Mouse (Mus musculus) limb, embryonic 13.5 days (tissue): ENCODE data around the gene Mob1b. TPM values are rescaled to one million over a fixed set of nuclear protein-coding genes. Genes with fewer than 3 reads are reported as not detected.

Source experiments
- ATAC-seq: fragments of 200-750 bp; cut with Nextera tagmentation; 2 replicates; pipeline ENCODE4 v1.8.0; 2017; ENCODE audit warnings: low read depth, moderate number of reproducible peaks, moderate TSS enrichment; ENCODE audit not compliant: low FRiP score
- H3K27ac ChIP-seq: fragments of 300-500 bp; sonication (generic); 2 replicates; pipeline ENCODE4 v1.5.1; 2015; ENCODE audit warnings: inconsistent platforms, mild to moderate bottlenecking, moderate library complexity
- H3K27me3 ChIP-seq: fragments of 300-500 bp; sonication (generic); 2 replicates; pipeline ENCODE4 v1.6.1; 2015; ENCODE audit warnings: mild to moderate bottlenecking, inconsistent platforms
- H3K36me3 ChIP-seq: fragments of 300-500 bp; sonication (generic); 2 replicates; pipeline ENCODE4 v1.6.1; 2015; ENCODE audit warnings: inconsistent platforms, mild to moderate bottlenecking, moderate library complexity
- H3K4me1 ChIP-seq: fragments of 300-500 bp; sonication (generic); 2 replicates; pipeline ENCODE4 v1.6.1; 2015; ENCODE audit warnings: inconsistent platforms
- H3K4me2 ChIP-seq: fragments of 300-500 bp; sonication (generic); replicated peaks from 2 replicates; pipeline ENCODE4 v1.6.1; 2015; ENCODE audit warnings: inconsistent platforms, mild to moderate bottlenecking, moderate library complexity
- H3K4me3 ChIP-seq: fragments of 300-500 bp; sonication (generic); 2 replicates; pipeline ENCODE4 v1.5.1; 2015; ENCODE audit warnings: moderate library complexity, mild to moderate bottlenecking, inconsistent platforms
- H3K9ac ChIP-seq: fragments of 300-500 bp; sonication (generic); 2 replicates; pipeline ENCODE4 v1.6.1; 2015; ENCODE audit warnings: mild to moderate bottlenecking, inconsistent platforms
- H3K9me3 ChIP-seq: fragments of 300-500 bp; sonication (generic); 2 replicates; pipeline ENCODE4 v1.6.1; 2016; ENCODE audit warnings: inconsistent platforms
- WGBS: fragments of 180-500 bp; shearing (Covaris S2); methylation state at CpG from one replicate; pipeline ENCODE4 v1.1.7; 2015; 5-methylcytosine and 5-hydroxymethylcytosine counted together
- polyA plus RNA-seq: library from polyadenylated mRNA; unstranded; fragments of >200 nt; fragmentation: Nextera tagmentation; extraction: Ambion mirVana; gene quantifications from 2 replicates; pipeline ENCODE4 v1.2.1, GENCODE M21; 2015

The Mob1b gene
- polyA plus RNA-seq, 1 experiment from 2014 or later: 11.4 TPM

DNA sequence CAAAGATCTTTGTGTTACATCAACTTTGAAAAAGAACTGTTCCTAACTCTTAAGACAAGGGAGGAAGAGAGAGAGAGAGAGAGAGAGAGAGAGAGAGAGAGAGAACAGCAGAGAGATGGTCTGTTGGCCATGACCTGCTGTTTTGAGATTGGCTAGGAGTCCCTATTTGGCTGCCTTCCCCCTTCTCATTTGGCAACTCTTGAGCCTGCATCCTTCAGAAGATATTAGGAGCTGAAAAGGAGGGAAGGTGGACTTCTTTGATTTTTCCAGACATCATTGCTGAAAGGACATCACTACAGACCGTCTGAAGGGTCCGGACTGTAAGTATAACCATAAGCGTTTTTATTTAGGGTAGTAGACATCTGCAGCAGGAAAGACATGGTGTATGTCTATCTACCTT is 73.0 kb downstream of the Mob1b start:
- no peak overlapping the region for H3K9ac ChIP-seq
- no peaks in the 10 kb centered on the region for H3K9me3 ChIP-seq
- no peak overlapping the region for H3K27ac ChIP-seq
- H3K36me3 ChIP-seq: no peaks in the 10 kb centered on the region
- 85% methylated on average over 3 of the region's 3 CpGs for WGBS
- H3K4me1 ChIP-seq: no peaks in the 10 kb centered on the region
- no peak for ATAC-seq
- H3K4me2 ChIP-seq: no peak overlapping the region
- no peaks in the 10 kb centered on the region for H3K27me3 ChIP-seq
- no peak overlapping the region for H3K4me3 ChIP-seq

DNA sequence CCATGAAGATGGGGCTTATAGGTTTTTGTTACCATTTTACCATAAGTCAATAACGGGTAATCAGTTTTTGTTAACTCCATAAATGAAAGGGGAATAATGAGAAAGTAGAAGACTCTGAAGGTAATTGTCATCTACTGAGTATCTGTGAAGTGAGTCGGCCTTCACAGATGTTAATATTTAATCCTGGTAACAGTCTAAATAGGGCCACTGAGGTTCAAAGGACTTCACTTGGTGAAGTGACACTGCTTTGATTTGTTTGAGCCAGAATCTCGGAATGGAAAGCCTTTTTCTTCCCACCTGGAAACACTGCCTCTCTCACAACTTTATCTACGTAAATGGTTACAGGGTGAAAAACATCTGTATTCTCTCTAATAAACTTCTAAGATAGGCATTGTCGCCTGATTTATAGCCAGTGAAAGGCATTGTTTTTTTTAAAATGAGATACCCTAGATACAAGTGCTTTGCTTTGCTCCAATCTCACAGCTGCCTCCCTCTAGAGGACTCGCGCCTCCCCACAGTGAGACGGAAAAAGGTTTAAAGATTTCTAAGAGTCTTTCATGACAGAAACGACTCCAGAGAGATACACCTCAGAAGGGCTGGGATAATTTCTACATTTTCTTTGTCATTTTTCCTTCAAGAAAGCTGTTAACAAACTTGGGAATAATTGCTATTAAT is 75.4 kb downstream of the Mob1b start:
- Histone ChIP-seq H3K36me3 (no peaks in the 10 kb centered on the region), H3K27me3 (no peaks in the 10 kb centered on the region), H3K4me3 (no peak overlapping the region), H3K4me2 (no peak overlapping the region), H3K9ac (no peak overlapping the region), H3K4me1 (no peaks in the 10 kb centered on the region), H3K27ac (no peak overlapping the region), H3K9me3 (no peaks in the 10 kb centered on the region)
- ATAC-seq: no peak
- WGBS: 46% methylated on average over 9 of the region's 9 CpGs

DNA sequence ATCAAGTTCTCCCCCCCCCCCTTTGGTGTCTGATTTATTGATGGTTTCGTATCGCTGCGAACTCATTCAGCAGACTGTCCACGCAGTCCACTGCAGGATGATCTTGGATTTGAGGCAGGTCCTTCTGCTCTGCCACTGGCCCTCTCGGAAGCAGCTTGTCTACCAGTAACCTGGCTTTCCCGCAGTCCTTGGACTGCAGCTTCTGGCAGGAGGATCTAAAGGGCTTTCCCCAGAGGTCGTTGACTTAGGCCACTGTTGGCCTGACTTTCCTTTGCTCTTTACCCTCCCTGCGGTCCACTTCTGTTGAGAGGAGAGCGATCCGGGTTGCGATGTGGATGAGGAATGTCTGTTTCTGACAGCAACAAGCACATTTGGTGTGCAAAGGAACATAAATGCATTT is 75.9 kb downstream of the Mob1b start:
- no peaks in the 10 kb centered on the region for H3K4me1 ChIP-seq
- 73% methylated on average over 11 of the region's 11 CpGs for WGBS
- H3K27ac ChIP-seq: no peak overlapping the region
- no peak for ATAC-seq
- H3K9me3 ChIP-seq: no peaks in the 10 kb centered on the region
- H3K4me2 ChIP-seq: no peak overlapping the region
- H3K27me3 ChIP-seq: no peaks in the 10 kb centered on the region
- H3K36me3 ChIP-seq: no peaks in the 10 kb centered on the region
- no peak overlapping the region for H3K9ac ChIP-seq
- no peak overlapping the region for H3K4me3 ChIP-seq

DNA sequence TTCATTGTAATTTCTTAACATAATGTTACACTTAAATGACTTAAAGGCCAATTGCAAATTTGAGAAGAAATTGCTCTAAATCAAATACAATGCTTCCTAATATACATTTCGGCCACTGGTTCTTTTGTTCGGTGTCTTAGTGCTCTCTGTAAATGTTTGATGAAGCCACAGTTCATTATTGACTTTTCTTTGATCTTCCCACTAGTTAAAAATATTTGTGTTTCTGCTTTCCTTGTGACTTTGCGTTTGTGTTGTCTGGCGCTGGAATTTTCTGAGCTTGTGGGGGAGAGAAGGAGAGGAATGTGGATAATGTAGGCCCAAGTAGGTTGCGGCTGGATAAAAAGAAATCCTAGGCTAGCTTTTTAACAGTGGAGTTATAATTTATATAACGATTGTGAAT is 76.5 kb downstream of the Mob1b start:
- no peak for ATAC-seq
- 82% methylated on average over 6 of the region's 6 CpGs for WGBS

DNA sequence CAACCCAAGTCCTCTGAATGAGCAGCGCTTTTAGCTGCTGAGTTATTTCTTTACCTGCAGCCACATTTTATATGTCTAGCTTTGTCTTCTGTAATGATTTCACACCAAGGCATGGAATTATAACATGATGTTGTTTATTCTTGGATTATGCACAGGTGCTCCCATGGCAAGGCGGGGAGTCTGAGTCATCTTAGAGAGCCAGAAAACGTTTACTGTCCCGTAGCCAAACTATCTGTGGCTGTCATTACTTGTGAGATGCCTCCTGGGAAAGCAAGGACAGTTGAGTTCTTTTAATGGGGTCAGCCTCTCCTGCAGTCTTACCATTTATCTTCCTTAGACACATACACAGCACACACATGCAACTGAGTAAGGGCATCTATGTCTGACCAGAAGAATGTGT is 85.0 kb downstream of the Mob1b start:
- no peak overlapping the region for H3K27ac ChIP-seq
- H3K9me3 ChIP-seq: no peaks in the 10 kb centered on the region
- H3K36me3 ChIP-seq: no peaks in the 10 kb centered on the region
- WGBS: 86% methylated on average over 4 of the region's 4 CpGs
- H3K4me1 ChIP-seq: peaks cover 4% of the 10 kb centered on the region; the same call in 1 of the 2 replicates
- ATAC-seq: no peak
- H3K9ac ChIP-seq: no peak overlapping the region
- H3K27me3 ChIP-seq: no peaks in the 10 kb centered on the region
- no peak overlapping the region for H3K4me2 ChIP-seq
- no peak overlapping the region for H3K4me3 ChIP-seq

More for the DNA sequence above, 76.5 kb downstream of the Mob1b start:
- Histone ChIP-seq H3K4me2 (no peak overlapping the region), H3K9ac (no peak overlapping the region), H3K27ac (no peak overlapping the region), H3K4me3 (no peak overlapping the region), H3K27me3 (no peaks in the 10 kb centered on the region), H3K9me3 (no peaks in the 10 kb centered on the region), H3K36me3 (no peaks in the 10 kb centered on the region), H3K4me1 (no peaks in the 10 kb centered on the region)

DNA sequence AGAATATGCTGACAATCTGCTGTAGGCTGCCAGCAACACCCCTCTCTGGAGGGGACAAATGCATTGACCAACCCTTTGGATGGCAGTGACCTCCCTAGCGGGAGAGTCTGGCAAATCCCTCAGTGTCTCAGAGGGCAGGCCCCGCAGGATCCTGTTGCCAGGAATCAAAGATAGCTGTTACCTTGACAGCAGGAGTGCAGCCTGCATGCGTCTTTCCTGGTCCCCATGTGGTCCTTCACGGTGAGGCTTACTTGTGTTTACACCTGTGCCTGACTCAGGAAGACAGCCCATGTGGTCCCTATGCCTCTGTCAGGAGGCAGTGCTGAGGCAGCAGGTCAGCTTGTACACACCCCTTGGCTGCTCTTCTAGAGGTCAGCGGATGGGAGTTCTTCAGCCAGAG is 85.6 kb downstream of the Mob1b start:
- Histone ChIP-seq H3K9ac (no peak overlapping the region), H3K4me3 (no peak overlapping the region), H3K4me1 (peaks cover 4% of the 10 kb centered on the region; the same call in 1 of the 2 replicates), H3K4me2 (no peak overlapping the region), H3K9me3 (no peaks in the 10 kb centered on the region), H3K36me3 (no peaks in the 10 kb centered on the region), H3K27me3 (no peaks in the 10 kb centered on the region), H3K27ac (no peak overlapping the region)
- WGBS: 17% methylated on average over 5 of the region's 5 CpGs
- ATAC-seq: no peak

DNA sequence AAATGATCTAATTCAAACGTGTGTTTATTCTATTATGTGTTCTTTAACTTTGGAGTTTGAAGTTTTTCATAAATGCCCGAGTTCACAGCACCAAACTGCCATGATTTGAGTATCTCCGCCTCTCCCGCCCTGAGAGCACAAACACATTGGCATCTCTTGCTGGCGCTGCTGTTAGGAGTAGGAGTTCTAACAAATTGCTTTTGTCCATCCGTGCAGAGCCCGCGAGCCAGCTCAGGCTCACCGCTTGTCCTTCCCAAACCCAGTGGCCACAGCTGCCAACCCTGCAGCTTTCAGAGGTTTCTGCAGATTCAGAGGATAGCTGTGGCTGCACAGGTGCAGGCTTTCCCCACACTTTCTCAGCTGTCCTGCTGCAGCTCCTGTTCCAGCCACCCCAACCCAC is 86.7 kb downstream of the Mob1b start:
- Histone ChIP-seq H3K9ac (no peak overlapping the region), H3K27me3 (no peaks in the 10 kb centered on the region), H3K4me1 (peaks cover 4% of the 10 kb centered on the region; the same call in 1 of the 2 replicates), H3K27ac (no peak overlapping the region), H3K4me3 (no peak overlapping the region), H3K36me3 (no peaks in the 10 kb centered on the region), H3K9me3 (no peaks in the 10 kb centered on the region), H3K4me2 (no peak overlapping the region)
- ATAC-seq: no peak
- 45% methylated on average over 9 of the region's 9 CpGs for WGBS

DNA sequence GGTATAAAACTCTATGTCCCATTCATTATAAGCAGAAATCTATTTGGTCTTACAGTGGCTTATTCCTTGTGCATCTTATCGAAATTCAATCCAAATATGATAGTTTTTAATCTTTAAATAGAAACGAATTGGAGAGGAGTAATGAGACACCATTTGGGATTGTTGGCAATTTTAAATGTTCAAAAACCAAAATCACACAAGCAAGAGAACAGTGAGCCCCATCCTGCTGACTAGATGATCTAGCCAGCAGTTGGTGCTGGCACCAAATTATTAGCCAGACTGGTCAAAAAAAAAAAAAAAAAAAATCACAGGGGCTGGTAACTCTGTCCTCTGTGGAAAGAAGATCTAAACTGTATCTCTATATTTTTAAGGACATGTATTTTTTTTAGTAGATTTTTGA is 92.5 kb downstream of the Mob1b start:
- Histone ChIP-seq H3K9me3 (no peaks in the 10 kb centered on the region), H3K27ac (no peak overlapping the region), H3K4me2 (no peak overlapping the region), H3K27me3 (no peaks in the 10 kb centered on the region), H3K9ac (no peak overlapping the region), H3K36me3 (no peaks in the 10 kb centered on the region), H3K4me3 (no peak overlapping the region), H3K4me1 (no peaks in the 10 kb centered on the region)
- 79% methylated on average over 2 of the region's 2 CpGs for WGBS
- no peak for ATAC-seq

Other genes starting within 250 kb of the Mob1b start
- 0.05 and 0.10 TPM in 2 replicates for gene Enam, start 232.9 kb upstream of the Mob1b start, polyA plus RNA-seq
- 0.27 TPM in 1 of 2 replicates, not detected in the other for gene Jchain, start 193.0 kb upstream of the Mob1b start, polyA plus RNA-seq
- gene Utp3, start 166.4 kb upstream of the Mob1b start, polyA plus RNA-seq: 76.3 and 79.1 TPM in 2 replicates
- 9.4 and 10.1 TPM in 2 replicates for gene Rufy3, start 155.8 kb upstream of the Mob1b start, polyA plus RNA-seq
- gene Grsf1, start 44.7 kb upstream of the Mob1b start, polyA plus RNA-seq: 53.0 and 54.8 TPM in 2 replicates
- 46.5 TPM in 2 replicates for gene Dck, start 44.1 kb downstream of the Mob1b start, polyA plus RNA-seq
- 2.0 and 2.4 TPM in 2 replicates for gene Slc4a4, start 166.0 kb downstream of the Mob1b start, polyA plus RNA-seq